ENCODE assay signal across 8 mouse cellular contexts in the genomic region with DNA sequence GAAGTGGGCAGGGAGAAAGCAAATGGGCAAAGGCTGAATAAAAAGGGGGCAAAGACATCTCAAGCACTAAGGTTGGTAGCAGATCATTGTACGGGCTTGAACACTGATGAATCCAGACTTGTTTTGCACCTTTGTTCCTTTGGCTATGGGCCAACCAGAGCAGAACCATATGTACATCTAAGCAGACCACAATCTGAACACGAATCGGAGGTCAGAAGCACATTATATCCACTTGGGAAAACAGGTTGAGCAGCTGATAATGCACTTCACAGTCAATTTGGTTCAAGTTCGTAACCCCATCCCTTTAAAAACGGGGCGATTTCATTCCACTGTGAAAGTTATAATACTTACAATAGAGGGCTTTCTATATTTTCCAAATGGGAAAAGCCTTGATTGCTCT. TPM values are rescaled to one million over a fixed set of nuclear protein-coding genes. Genes with fewer than 3 reads are reported as not detected.
A peak's percentile ranks its signal among the peaks of the same experiment; 100 is the strongest.
DNase-seq lines count a peak whose midpoint lies in the region; ATAC-seq and TF ChIP-seq lines count a peak whose summit lies in the region.

No protein-coding gene starts in this region.

- no peak for ATAC-seq in CD4-positive, CD25-positive, alpha-beta regulatory T cell, adult 4 months
- ATAC-seq in embryonic facial prominence, embryonic 14.5 days (ENCODE audit: low read depth): no peak
- ATAC-seq in hindbrain, embryonic 16.5 days: no peak
- ATAC-seq in liver, embryonic 12.5 days: no peak
- no peak for ATAC-seq in neural tube, embryonic 11.5 days (ENCODE audit: insufficient read depth, low FRiP score, low TSS enrichment)

- no peaks in the 10 kb centered on the region for H3K9me3 ChIP-seq in ES-Bruce4 (replicated peaks; ENCODE audit: control insufficient read depth, insufficient read depth, low read length, poor library complexity, severe bottlenecking)
- no peaks in the 10 kb centered on the region for H3K9me3 ChIP-seq in embryonic facial prominence, embryonic 14.5 days (ENCODE audit: control insufficient read depth, low read length)
- no peaks in the 10 kb centered on the region for H3K9me3 ChIP-seq in hindbrain, embryonic 16.5 days (ENCODE audit: control insufficient read depth, low read length)
- H3K9me3 ChIP-seq in liver, embryonic 12.5 days (replicated peaks): no peaks in the 10 kb centered on the region
- H3K9me3 ChIP-seq in neural tube, embryonic 11.5 days (ENCODE audit: control insufficient read depth, low read length): no peaks in the 10 kb centered on the region

- peak overlapping the region; percentile 92 for H3K9ac ChIP-seq in ES-Bruce4 (ENCODE audit: low read depth, poor library complexity, severe bottlenecking)
- peak overlapping the region; percentile 92 for H3K9ac ChIP-seq in embryonic facial prominence, embryonic 14.5 days (ENCODE audit: low read depth, low read length)
- peak overlapping the region; percentile 71 for H3K9ac ChIP-seq in hindbrain, embryonic 16.5 days (ENCODE audit: low read depth, low read length)
- H3K9ac ChIP-seq in liver, embryonic 12.5 days: peak overlapping the region; percentile 76
- H3K9ac ChIP-seq in neural tube, embryonic 11.5 days (ENCODE audit: low read length): peak overlapping the region; percentile 91

- no peak for TF ChIP-seq POLR2A in ES-Bruce4 (IDR thresholded peaks at IDR 0.05; ENCODE audit: insufficient read depth, low read length)

- H3K4me2 ChIP-seq in embryonic facial prominence, embryonic 14.5 days (ENCODE audit: low read depth, low read length): peak overlapping the region; percentile 74
- peak overlapping the region; percentile 79 for H3K4me2 ChIP-seq in hindbrain, embryonic 16.5 days (ENCODE audit: low read length)
- H3K4me2 ChIP-seq in liver, embryonic 12.5 days: peak overlapping the region; percentile 90
- peak overlapping the region; percentile 79 for H3K4me2 ChIP-seq in neural tube, embryonic 11.5 days (ENCODE audit: low read depth)

- WGBS in embryonic facial prominence, embryonic 14.5 days: 7% methylated on average over 6 of the region's 6 CpGs
- WGBS in hindbrain, embryonic 16.5 days: 8% methylated on average over 6 of the region's 6 CpGs
- WGBS in liver, embryonic 12.5 days (ENCODE audit: insufficient replicate concordance): 5% methylated on average over 6 of the region's 6 CpGs
- 16% methylated on average over 6 of the region's 6 CpGs for WGBS in neural tube, embryonic 11.5 days

- H3K36me3 ChIP-seq in ES-Bruce4 (ENCODE audit: control insufficient read depth, insufficient read depth, low read length, poor library complexity, severe bottlenecking): no peaks in the 10 kb centered on the region; the same call in 1 of the 2 replicates
- no peaks in the 10 kb centered on the region for H3K36me3 ChIP-seq in embryonic facial prominence, embryonic 14.5 days (ENCODE audit: control insufficient read depth, insufficient read depth, low read length)
- H3K36me3 ChIP-seq in hindbrain, embryonic 16.5 days (ENCODE audit: control insufficient read depth, insufficient read depth, low read length): no peaks in the 10 kb centered on the region
- peaks cover 3% of the 10 kb centered on the region; the same call in 1 of the 2 replicates for H3K36me3 ChIP-seq in liver, embryonic 12.5 days
- no peaks in the 10 kb centered on the region; the same call in 1 of the 2 replicates for H3K36me3 ChIP-seq in neural tube, embryonic 11.5 days (ENCODE audit: control insufficient read depth, insufficient read depth, low read length)

- peak overlapping the region; percentile 91 for H3K4me3 ChIP-seq in ES-Bruce4 (ENCODE audit: low read depth, low read length)
- H3K4me3 ChIP-seq in embryonic facial prominence, embryonic 14.5 days (ENCODE audit: low read depth, low read length): peak overlapping the region; percentile 86
- peak overlapping the region; percentile 96 for H3K4me3 ChIP-seq in hindbrain, embryonic 16.5 days (ENCODE audit: low read length)
- H3K4me3 ChIP-seq in liver, embryonic 12.5 days: peak overlapping the region; percentile 99
- H3K4me3 ChIP-seq in neural tube, embryonic 11.5 days (ENCODE audit: low read depth, low read length): peak overlapping the region; percentile 98

- no peaks in the 10 kb centered on the region for H3K27me3 ChIP-seq in ES-Bruce4 (ENCODE audit: control insufficient read depth, insufficient read depth, low read length, poor library complexity, severe bottlenecking)
- no peaks in the 10 kb centered on the region for H3K27me3 ChIP-seq in embryonic facial prominence, embryonic 14.5 days (replicated peaks; ENCODE audit: control insufficient read depth, insufficient read depth, low read length)
- H3K27me3 ChIP-seq in hindbrain, embryonic 16.5 days (replicated peaks; ENCODE audit: control insufficient read depth, insufficient read depth, low read length): no peaks in the 10 kb centered on the region
- no peaks in the 10 kb centered on the region for H3K27me3 ChIP-seq in liver, embryonic 12.5 days (replicated peaks)
- H3K27me3 ChIP-seq in neural tube, embryonic 11.5 days (ENCODE audit: control insufficient read depth, insufficient read depth, low read length): no peaks in the 10 kb centered on the region

- no peak for TF ChIP-seq EP300 in ES-Bruce4 (IDR thresholded peaks at IDR 0.05; ENCODE audit: insufficient read depth, low read depth, low read length)

- peaks cover 2% of the 10 kb centered on the region for H3K4me1 ChIP-seq in ES-Bruce4 (ENCODE audit: control insufficient read depth, insufficient read depth, low read length)
- H3K4me1 ChIP-seq in embryonic facial prominence, embryonic 14.5 days (ENCODE audit: control insufficient read depth, insufficient read depth, low read length): peaks cover 5% of the 10 kb centered on the region
- peaks cover 10% of the 10 kb centered on the region for H3K4me1 ChIP-seq in hindbrain, embryonic 16.5 days (ENCODE audit: control insufficient read depth, insufficient read depth, low read depth, low read length)
- peaks cover 56% of the 10 kb centered on the region for H3K4me1 ChIP-seq in liver, embryonic 12.5 days
- no peaks in the 10 kb centered on the region for H3K4me1 ChIP-seq in neural tube, embryonic 11.5 days (ENCODE audit: control insufficient read depth, insufficient read depth, low read length)

- H3K27ac ChIP-seq in ES-Bruce4 (ENCODE audit: insufficient read depth, low read length): peak overlapping the region; percentile 96
- peak overlapping the region; percentile 58 for H3K27ac ChIP-seq in embryonic facial prominence, embryonic 14.5 days (replicated peaks; ENCODE audit: low read depth, low read length)
- H3K27ac ChIP-seq in hindbrain, embryonic 16.5 days (ENCODE audit: low read depth, low read length): peak overlapping the region; percentile 71
- H3K27ac ChIP-seq in liver, embryonic 12.5 days: peak overlapping the region; percentile 71
- H3K27ac ChIP-seq in neural tube, embryonic 11.5 days (ENCODE audit: low read depth, low read length): no peak overlapping the region

- no peak for TF ChIP-seq CTCF in ES-Bruce4 (IDR thresholded peaks at IDR 0.05; ENCODE audit: low read depth, low read length)

- DNase-seq in CD4-positive, CD25-positive, alpha-beta regulatory T cell, adult 2 months (ENCODE audit: low read depth, low spot score): peak; percentile 47
- DNase-seq in embryonic facial prominence, embryonic 14.5 days (ENCODE audit: low spot score): peak; percentile 67
- peak; percentile 16 for DNase-seq in neural tube, embryonic 11.5 days (ENCODE audit: low spot score)
- no peak for DNase-seq in T-cell, adult 2 months (ENCODE audit: low spot score)

RNA-seq across cellular contexts. Expression of a gene that starts 1.0 kb away (rescaled TPM):
- 10 to 100 TPM; 18.5 to 20.8 TPM for polyA plus RNA-seq in CD4-positive, CD25-positive, alpha-beta regulatory T cell, adult 4 months (2017; shearing (Covaris generic))
- polyA plus RNA-seq in ES-Bruce4 (2011; ENCODE audit: insufficient read depth, insufficient read length, low read depth, missing spikeins): 44.4 and 47.9 TPM in 2 replicates
- 9.0 and 10.7 TPM in 2 replicates for polyA plus RNA-seq in embryonic facial prominence, embryonic 14.5 days (2014; fragmentation: Nextera tagmentation; extraction: Ambion mirVana)
- polyA plus RNA-seq in hindbrain, embryonic 16.5 days (2015; fragmentation: Nextera tagmentation; extraction: Ambion mirVana): 6.4 and 7.8 TPM in 2 replicates
- polyA plus RNA-seq in liver, embryonic 12.5 days (2016; fragmentation: Nextera tagmentation; extraction: Ambion mirVana): 6.8 and 7.4 TPM in 2 replicates
- polyA plus RNA-seq in neural tube, embryonic 11.5 days (2014; fragmentation: Nextera tagmentation; extraction: Ambion mirVana): 11.9 and 12.3 TPM in 2 replicates

RNA-seq across cellular contexts. Expression of a gene that starts 7.7 kb away (rescaled TPM):
- polyA plus RNA-seq in CD4-positive, CD25-positive, alpha-beta regulatory T cell, adult 4 months (2017; shearing (Covaris generic)): under 1 TPM in 1 of 2 experiments, not detected in 1; 0.05 TPM
- polyA plus RNA-seq in ES-Bruce4 (2011; ENCODE audit: insufficient read depth, insufficient read length, low read depth, missing spikeins): 13.9 and 17.0 TPM in 2 replicates
- polyA plus RNA-seq in embryonic facial prominence, embryonic 14.5 days (2014; fragmentation: Nextera tagmentation; extraction: Ambion mirVana): 1.9 and 2.2 TPM in 2 replicates
- polyA plus RNA-seq in hindbrain, embryonic 16.5 days (2015; fragmentation: Nextera tagmentation; extraction: Ambion mirVana): 6.1 and 6.7 TPM in 2 replicates
- polyA plus RNA-seq in liver, embryonic 12.5 days (2016; fragmentation: Nextera tagmentation; extraction: Ambion mirVana): 2.3 and 3.1 TPM in 2 replicates
- 2.8 and 3.8 TPM in 2 replicates for polyA plus RNA-seq in neural tube, embryonic 11.5 days (2014; fragmentation: Nextera tagmentation; extraction: Ambion mirVana)

RNA-seq across cellular contexts. Expression of a gene that starts 55.1 kb away (rescaled TPM):
- 10 to 100 TPM; 17.6 to 25.1 TPM for polyA plus RNA-seq in CD4-positive, CD25-positive, alpha-beta regulatory T cell, adult 4 months (2017; shearing (Covaris generic))
- polyA plus RNA-seq in ES-Bruce4 (2011; ENCODE audit: insufficient read depth, insufficient read length, low read depth, missing spikeins): 103 and 106 TPM in 2 replicates
- polyA plus RNA-seq in embryonic facial prominence, embryonic 14.5 days (2014; fragmentation: Nextera tagmentation; extraction: Ambion mirVana): 69.4 and 79.2 TPM in 2 replicates
- 121 and 122 TPM in 2 replicates for polyA plus RNA-seq in hindbrain, embryonic 16.5 days (2015; fragmentation: Nextera tagmentation; extraction: Ambion mirVana)
- polyA plus RNA-seq in liver, embryonic 12.5 days (2016; fragmentation: Nextera tagmentation; extraction: Ambion mirVana): 22.8 and 24.2 TPM in 2 replicates
- 83.5 and 84.1 TPM in 2 replicates for polyA plus RNA-seq in neural tube, embryonic 11.5 days (2014; fragmentation: Nextera tagmentation; extraction: Ambion mirVana)
